Mouse (Mus musculus) heart, embryonic 14.5 days (tissue): Measurements from ENCODE around the gene Cd44. TPM values are rescaled to one million over a fixed set of nuclear protein-coding genes. Genes with fewer than 3 reads are reported as not detected.

ENCODE experiments used
- ATAC-seq: fragments of 200-750 bp; cut with Nextera tagmentation; 2 replicates; pipeline ENCODE4 v1.8.0; 2017; ENCODE audit warnings: low read depth, moderate TSS enrichment; ENCODE audit not compliant: insufficient number of reproducible peaks, insufficient read depth, low FRiP score
- H3K27ac ChIP-seq, 2 experiments: fragments of 200-500 bp in 1 of 2; fragments of 300-500 bp in 1 of 2; sonication (generic) in 1 of 2; replicated peaks in 1 of 2; 2 replicates each; pipeline ENCODE4 v1.5.1; 2012 to 2014; ENCODE audit warnings: low read depth in 2 of 2, low read length in 2 of 2, control low read depth in 1 of 2, mild to moderate bottlenecking in 1 of 2, mixed read lengths in 1 of 2; ENCODE audit not compliant: control insufficient read depth in 1 of 2, insufficient read depth in 1 of 2
- H3K27me3 ChIP-seq: fragments of 300-500 bp; sonication (generic); 2 replicates; pipeline ENCODE4 v1.6.1; 2014; ENCODE audit warnings: mild to moderate bottlenecking, low read length, control low read depth; ENCODE audit not compliant: control insufficient read depth, insufficient read depth
- H3K36me3 ChIP-seq: fragments of 300-500 bp; sonication (generic); 2 replicates; pipeline ENCODE4 v1.6.1; 2014; ENCODE audit warnings: mild to moderate bottlenecking, control low read depth, low read length, mixed read lengths; ENCODE audit not compliant: control insufficient read depth, insufficient read depth
- H3K4me1 ChIP-seq, 2 experiments: fragments of 200-500 bp in 1 of 2; fragments of 300-500 bp in 1 of 2; sonication (generic) in 1 of 2; 2 replicates each; pipeline ENCODE4 v1.6.1; 2012 to 2014; ENCODE audit warnings: low read length in 2 of 2, control low read depth in 1 of 2, mixed read lengths in 1 of 2; ENCODE audit not compliant: control insufficient read depth in 2 of 2, insufficient read depth in 2 of 2
- H3K4me2 ChIP-seq: fragments of 300-500 bp; sonication (generic); 2 replicates; pipeline ENCODE4 v1.6.1; 2014; ENCODE audit warnings: mild to moderate bottlenecking, low read length
- H3K4me3 ChIP-seq, 2 experiments: fragments of 200-500 bp in 1 of 2; fragments of 300-500 bp in 1 of 2; sonication (generic) in 1 of 2; 2 replicates each; pipeline ENCODE4 v1.5.1; 2012 to 2014; ENCODE audit warnings: low read length in 2 of 2, mild to moderate bottlenecking in 2 of 2, control low read depth in 1 of 2, low read depth in 1 of 2, moderate library complexity in 1 of 2; ENCODE audit not compliant: control insufficient read depth in 1 of 2, insufficient read depth in 1 of 2
- H3K9ac ChIP-seq: fragments of 300-500 bp; sonication (generic); 2 replicates; pipeline ENCODE4 v1.6.1; 2014; ENCODE audit warnings: mild to moderate bottlenecking, low read length
- H3K9me3 ChIP-seq: fragments of 300-500 bp; sonication (generic); 2 replicates; pipeline ENCODE4 v1.6.1; 2016; ENCODE audit warnings: low read length, control low read depth; ENCODE audit not compliant: control insufficient read depth
- WGBS: fragments of 180-500 bp; shearing (Covaris S2); extraction: QIAGEN DNeasy Blood & Tissue Kit; methylation state at CpG from one replicate; pipeline ENCODE4 v1.1.7; 2014; 5-methylcytosine and 5-hydroxymethylcytosine counted together
- polyA plus RNA-seq: library from polyadenylated mRNA; unstranded; fragments of >200 nt; fragmentation: Nextera tagmentation; extraction: Ambion mirVana; gene quantifications from 2 replicates; pipeline ENCODE4 v1.2.1, GENCODE M21; 2014

Gene Cd44
- polyA plus RNA-seq, 1 experiment from 2014 or later = 22.9 TPM

- 84% methylated on average over 4 of the region's 4 CpGs for WGBS
- Histone ChIP-seq H3K36me3 (no peaks in the 10 kb centered on the region), H3K9ac (no peak overlapping the region), H3K4me2 (no peak overlapping the region), H3K27ac (no peak overlapping the region), H3K27me3 (no peaks in the 10 kb centered on the region), H3K9me3 (no peaks in the 10 kb centered on the region), H3K4me3 (no peak overlapping the region), H3K4me1 (0 out of 4 replicates have a peak, but pooled peaks cover 0 to 5% of the 10 kb centered on the region in 2 experiments)
- no peak for ATAC-seq
These were observed 95.5 kb downstream of the Cd44 start for GRCm38 (mm10) chr2:102805761-102806496.

GRCm38 (mm10) chr2:102805283-102805682 is 96.2 kb downstream of the Cd44 start:
- Histone ChIP-seq H3K4me1 (0 out of 4 replicates have a peak, but pooled peaks cover 0 to 5% of the 10 kb centered on the region in 2 experiments), H3K4me2 (no peak overlapping the region), H3K27me3 (no peaks in the 10 kb centered on the region), H3K9ac (no peak overlapping the region), H3K4me3 (no peak overlapping the region), H3K9me3 (no peaks in the 10 kb centered on the region), H3K27ac (no peak overlapping the region), H3K36me3 (no peaks in the 10 kb centered on the region)
- ATAC-seq = no peak
- WGBS = 56% methylated on average over 6 of the region's 6 CpGs

- Histone ChIP-seq H3K36me3 (no peaks in the 10 kb centered on the region), H3K4me1 (0 out of 4 replicates have a peak, but pooled peaks cover 0 to 5% of the 10 kb centered on the region in 2 experiments), H3K4me3 (no peak overlapping the region), H3K9ac (no peak overlapping the region), H3K27me3 (no peaks in the 10 kb centered on the region), H3K27ac (no peak overlapping the region), H3K9me3 (no peaks in the 10 kb centered on the region), H3K4me2 (no peak overlapping the region)
- no peak for ATAC-seq
- WGBS = 17% methylated on average over 2 of the region's 2 CpGs
These were observed 97.4 kb downstream of the Cd44 start for GRCm38 (mm10) chr2:102804109-102804508.

- 89% methylated on average over 1 of the region's 1 CpGs for WGBS
- no peak for ATAC-seq
- H3K27me3 ChIP-seq = no peaks in the 10 kb centered on the region
These were observed 99.6 kb downstream of the Cd44 start for GRCm38 (mm10) chr2:102801899-102802298.

GRCm38 (mm10) chr2:102798149-102798548 is 103.3 kb downstream of the Cd44 start:
- WGBS = 67% methylated on average over 2 of the region's 2 CpGs
- H3K9me3 ChIP-seq = no peaks in the 10 kb centered on the region
- H3K9ac ChIP-seq = no peak overlapping the region
- no peak overlapping the region for H3K4me3 ChIP-seq
- H3K27me3 ChIP-seq = no peaks in the 10 kb centered on the region
- no peak overlapping the region for H3K4me2 ChIP-seq
- no peaks in the 10 kb centered on the region for H3K4me1 ChIP-seq
- no peak for ATAC-seq
- no peak overlapping the region for H3K27ac ChIP-seq
- no peaks in the 10 kb centered on the region for H3K36me3 ChIP-seq

More at GRCm38 (mm10) chr2:102801899-102802298, 99.6 kb downstream of the Cd44 start:
- Histone ChIP-seq H3K4me2 (no peak overlapping the region), H3K36me3 (no peaks in the 10 kb centered on the region), H3K9me3 (no peaks in the 10 kb centered on the region), H3K9ac (no peak overlapping the region), H3K27ac (no peak overlapping the region), H3K4me3 (no peak overlapping the region), H3K4me1 (0 out of 4 replicates have a peak, but pooled peaks cover 0 to 5% of the 10 kb centered on the region in 2 experiments)

- whole genome bisulfite sequencing = 71% methylated on average over 3 of the region's 3 CpGs
- no peak for ATAC-seq
- no peaks in the 10 kb centered on the region for H3K9me3 ChIP-seq
- no peak overlapping the region for H3K4me2 ChIP-seq
- H3K4me1 ChIP-seq = no peaks in the 10 kb centered on the region
- H3K27me3 ChIP-seq = no peaks in the 10 kb centered on the region
- H3K9ac ChIP-seq = no peak overlapping the region
- no peak overlapping the region for H3K27ac ChIP-seq
- H3K36me3 ChIP-seq = no peaks in the 10 kb centered on the region
- no peak overlapping the region for H3K4me3 ChIP-seq
These were observed 106.4 kb downstream of the Cd44 start for GRCm38 (mm10) chr2:102795034-102795433.

- Histone ChIP-seq H3K27me3 (no peaks in the 10 kb centered on the region), H3K36me3 (no peaks in the 10 kb centered on the region), H3K4me2 (no peak overlapping the region), H3K4me1 (no peaks in the 10 kb centered on the region), H3K9ac (no peak overlapping the region), H3K27ac (no peak overlapping the region), H3K9me3 (no peaks in the 10 kb centered on the region), H3K4me3 (no peak overlapping the region)
- no peak for ATAC-seq
- 88% methylated on average over 6 of the region's 6 CpGs for WGBS
These were observed 108.7 kb downstream of the Cd44 start for GRCm38 (mm10) chr2:102792804-102793203.

- no peak overlapping the region for H3K4me2 ChIP-seq
- WGBS = 73% methylated on average over 2 of the region's 2 CpGs
- no peak overlapping the region for H3K9ac ChIP-seq
- no peak for ATAC-seq
- H3K36me3 ChIP-seq = no peaks in the 10 kb centered on the region
- no peak overlapping the region for H3K4me3 ChIP-seq
- no peak overlapping the region for H3K27ac ChIP-seq
- no peaks in the 10 kb centered on the region for H3K9me3 ChIP-seq
- H3K27me3 ChIP-seq = no peaks in the 10 kb centered on the region
- H3K4me1 ChIP-seq = no peaks in the 10 kb centered on the region
These were observed 109.8 kb downstream of the Cd44 start for GRCm38 (mm10) chr2:102791641-102792040.
